Mouse (Mus musculus): ENCODE data around the gene Shroom4.

- TF ChIP-seq E2F4 (IDR thresholded peaks at IDR 0.05; ENCODE audit: insufficient read depth) = no peak
- no peak for TF ChIP-seq POLR2A (IDR thresholded peaks at IDR 0.05; ENCODE audit: insufficient read length, low read depth)
- no peak for TF ChIP-seq TCF12 (IDR thresholded peaks at IDR 0.05; ENCODE audit: insufficient read depth, poor library complexity, severe bottlenecking)
- TF ChIP-seq MYOG (IDR thresholded peaks at IDR 0.05; ENCODE audit: control insufficient read depth in 1 of 3, insufficient read depth in 1 of 3, insufficient read length in 2 of 3, low read depth in 2 of 3) = no peak
- no peak for TF ChIP-seq USF1 (IDR thresholded peaks at IDR 0.05; ENCODE audit: low read depth)
- no peak for TF ChIP-seq MAX (IDR thresholded peaks at IDR 0.05; ENCODE audit: low read depth)
- TF ChIP-seq POLR2AphosphoS2 (IDR thresholded peaks at IDR 0.05; ENCODE audit: insufficient read length, low read depth) = no peak
These were observed 28.9 kb upstream of the Shroom4 start for GRCm38 (mm10) chrX:6370706-6371105.

All from myocyte (in vitro differentiated cells).